Mouse (Mus musculus): Measurements from ENCODE around the gene Gm13279. TPM values are rescaled to one million over a fixed set of nuclear protein-coding genes. Genes with fewer than 3 reads are reported as not detected.
"Not testable (repeated sequence)": the region's sequence is repeated elsewhere in the genome, so short reads cannot be mapped to it uniquely, and the experiment has no call there.

Gene Gm13279
- polyA plus RNA-seq, 1 experiment from 2014 or later = not detected

DNA sequence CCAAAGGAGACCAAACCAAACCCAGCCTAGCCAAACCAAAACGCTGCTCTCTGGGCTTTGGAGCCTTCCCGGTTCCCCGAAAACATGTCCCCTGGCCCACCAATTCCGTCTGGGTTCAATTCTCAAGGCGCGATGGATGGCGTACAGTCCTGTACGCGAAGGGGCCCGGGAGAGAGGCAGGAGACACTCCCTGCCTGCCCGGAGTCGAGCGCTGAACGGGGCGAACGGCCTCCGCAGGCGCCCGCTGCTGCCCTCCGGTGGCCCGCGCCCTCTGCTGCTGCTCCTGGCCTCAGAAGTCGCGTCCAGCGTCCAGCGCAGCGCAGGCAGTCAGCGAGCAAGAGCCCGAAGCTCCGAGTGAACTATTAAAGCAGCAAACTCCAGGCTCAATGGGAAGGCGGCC is 14.9 kb upstream of the Gm13279 start:
- DNase-seq (ENCODE audit: low spot score); H3K36me3 ChIP-seq (ENCODE audit: control insufficient read depth, insufficient read depth, low read length); H3K27me3 ChIP-seq (ENCODE audit: control insufficient read depth, insufficient read depth, low read length); H3K4me3 ChIP-seq (ENCODE audit: low read depth, low read length); H3K4me1 ChIP-seq (replicated peaks; ENCODE audit: control insufficient read depth, insufficient read depth); H3K9me3 ChIP-seq (ENCODE audit: control insufficient read depth, low read length); H3K9ac ChIP-seq (ENCODE audit: low read length); ATAC-seq (ENCODE audit: low FRiP score, low TSS enrichment); H3K27ac ChIP-seq (replicated peaks): not testable (repeated sequence)
- H3K4me2 ChIP-seq (replicated peaks; ENCODE audit: low read depth) = 0 out of 2 replicates have a peak overlapping the region, but pooled peaks have one; percentile 29
- no CpG with 5 or more reads among the region's 31 CpGs for WGBS
- peak; percentile 36 for TF ChIP-seq CTCF (IDR thresholded peaks at IDR 0.05; ENCODE audit: low read depth)

DNA sequence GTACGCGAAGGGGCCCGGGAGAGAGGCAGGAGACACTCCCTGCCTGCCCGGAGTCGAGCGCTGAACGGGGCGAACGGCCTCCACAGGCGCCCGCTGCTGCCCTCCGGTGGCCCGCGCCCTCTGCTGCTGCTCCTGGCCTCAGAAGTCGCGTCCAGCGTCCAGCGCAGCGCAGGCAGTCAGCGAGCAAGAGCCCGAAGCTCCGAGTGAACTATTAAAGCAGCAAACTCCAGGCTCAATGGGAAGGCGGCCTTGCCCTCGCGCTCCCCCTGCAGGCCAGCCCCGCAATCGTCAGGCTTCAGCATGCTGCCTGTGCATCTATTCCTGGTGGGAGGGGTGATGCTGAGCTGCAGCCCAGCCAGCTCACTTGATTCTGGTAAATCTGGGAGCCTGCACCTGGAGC is 11.8 kb upstream of the Gm13279 start, which contains the start of gene Gm13276:
Gene Gm13276, plus strand, starts transcription at position 301 of the 400 bp plus-strand sequence.
- not testable (repeated sequence) for H3K27ac ChIP-seq (replicated peaks); H3K4me2 ChIP-seq (replicated peaks; ENCODE audit: low read depth); DNase-seq (ENCODE audit: low spot score); H3K4me3 ChIP-seq (ENCODE audit: low read depth, low read length); H3K27me3 ChIP-seq (ENCODE audit: control insufficient read depth, insufficient read depth, low read length); H3K36me3 ChIP-seq (ENCODE audit: control insufficient read depth, insufficient read depth, low read length); H3K4me1 ChIP-seq (replicated peaks; ENCODE audit: control insufficient read depth, insufficient read depth); ATAC-seq (ENCODE audit: low FRiP score, low TSS enrichment); H3K9me3 ChIP-seq (ENCODE audit: control insufficient read depth, low read length); H3K9ac ChIP-seq (ENCODE audit: low read length)
- WGBS = no CpG with 5 or more reads among the region's 27 CpGs

DNA sequence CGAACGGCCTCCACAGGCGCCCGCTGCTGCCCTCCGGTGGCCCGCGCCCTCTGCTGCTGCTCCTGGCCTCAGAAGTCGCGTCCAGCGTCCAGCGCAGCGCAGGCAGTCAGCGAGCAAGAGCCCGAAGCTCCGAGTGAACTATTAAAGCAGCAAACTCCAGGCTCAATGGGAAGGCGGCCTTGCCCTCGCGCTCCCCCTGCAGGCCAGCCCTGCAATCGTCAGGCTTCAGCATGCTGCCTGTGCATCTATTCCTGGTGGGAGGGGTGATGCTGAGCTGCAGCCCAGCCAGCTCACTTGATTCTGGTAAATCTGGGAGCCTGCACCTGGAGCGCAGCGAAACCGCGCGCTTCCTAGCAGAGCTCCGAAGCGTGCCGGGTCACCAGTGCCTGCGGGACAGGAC is 8.8 kb upstream of the Gm13279 start, which contains the start of gene Gm13277:
Gene Gm13277, plus strand, starts transcription at position 231 of the 400 bp plus-strand sequence.
- H3K9me3 ChIP-seq (ENCODE audit: control insufficient read depth, low read length); H3K27me3 ChIP-seq (ENCODE audit: control insufficient read depth, insufficient read depth, low read length); H3K4me2 ChIP-seq (replicated peaks; ENCODE audit: low read depth); H3K9ac ChIP-seq (ENCODE audit: low read length); ATAC-seq (ENCODE audit: low FRiP score, low TSS enrichment); H3K4me1 ChIP-seq (replicated peaks; ENCODE audit: control insufficient read depth, insufficient read depth); H3K36me3 ChIP-seq (ENCODE audit: control insufficient read depth, insufficient read depth, low read length); DNase-seq (ENCODE audit: low spot score); H3K4me3 ChIP-seq (ENCODE audit: low read depth, low read length); H3K27ac ChIP-seq (replicated peaks): not testable (repeated sequence)
- peak; percentile 59 for TF ChIP-seq CTCF (IDR thresholded peaks at IDR 0.05; ENCODE audit: low read depth)
- 0% methylated on average over 1 of the region's 28 CpGs for WGBS

DNA sequence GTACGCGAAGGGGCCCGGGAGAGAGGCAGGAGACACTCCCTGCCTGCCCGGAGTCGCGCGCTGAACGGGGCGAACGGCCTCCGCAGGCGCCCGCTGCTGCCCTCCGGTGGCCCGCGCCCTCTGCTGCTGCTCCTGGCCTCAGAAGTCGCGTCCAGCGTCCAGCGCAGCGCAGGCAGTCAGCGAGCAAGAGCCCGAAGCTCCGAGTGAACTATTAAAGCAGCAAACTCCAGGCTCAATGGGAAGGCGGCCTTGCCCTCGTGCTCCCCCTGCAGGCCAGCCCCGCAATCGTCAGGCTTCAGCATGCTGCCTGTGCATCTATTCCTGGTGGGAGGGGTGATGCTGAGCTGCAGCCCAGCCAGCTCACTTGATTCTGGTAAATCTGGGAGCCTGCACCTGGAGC is 5.9 kb upstream of the Gm13279 start, which contains the start of gene Gm13278:
Gene Gm13278, plus strand, starts transcription at position 301 of the 400 bp plus-strand sequence.
- not testable (repeated sequence) for H3K27ac ChIP-seq (replicated peaks); H3K9me3 ChIP-seq (ENCODE audit: control insufficient read depth, low read length); H3K27me3 ChIP-seq (ENCODE audit: control insufficient read depth, insufficient read depth, low read length); H3K4me3 ChIP-seq (ENCODE audit: low read depth, low read length); H3K4me2 ChIP-seq (replicated peaks; ENCODE audit: low read depth); H3K36me3 ChIP-seq (ENCODE audit: control insufficient read depth, insufficient read depth, low read length); ATAC-seq (ENCODE audit: low FRiP score, low TSS enrichment); DNase-seq (ENCODE audit: low spot score); H3K4me1 ChIP-seq (replicated peaks; ENCODE audit: control insufficient read depth, insufficient read depth); H3K9ac ChIP-seq (ENCODE audit: low read length)
- no CpG with 5 or more reads among the region's 28 CpGs for WGBS

DNA sequence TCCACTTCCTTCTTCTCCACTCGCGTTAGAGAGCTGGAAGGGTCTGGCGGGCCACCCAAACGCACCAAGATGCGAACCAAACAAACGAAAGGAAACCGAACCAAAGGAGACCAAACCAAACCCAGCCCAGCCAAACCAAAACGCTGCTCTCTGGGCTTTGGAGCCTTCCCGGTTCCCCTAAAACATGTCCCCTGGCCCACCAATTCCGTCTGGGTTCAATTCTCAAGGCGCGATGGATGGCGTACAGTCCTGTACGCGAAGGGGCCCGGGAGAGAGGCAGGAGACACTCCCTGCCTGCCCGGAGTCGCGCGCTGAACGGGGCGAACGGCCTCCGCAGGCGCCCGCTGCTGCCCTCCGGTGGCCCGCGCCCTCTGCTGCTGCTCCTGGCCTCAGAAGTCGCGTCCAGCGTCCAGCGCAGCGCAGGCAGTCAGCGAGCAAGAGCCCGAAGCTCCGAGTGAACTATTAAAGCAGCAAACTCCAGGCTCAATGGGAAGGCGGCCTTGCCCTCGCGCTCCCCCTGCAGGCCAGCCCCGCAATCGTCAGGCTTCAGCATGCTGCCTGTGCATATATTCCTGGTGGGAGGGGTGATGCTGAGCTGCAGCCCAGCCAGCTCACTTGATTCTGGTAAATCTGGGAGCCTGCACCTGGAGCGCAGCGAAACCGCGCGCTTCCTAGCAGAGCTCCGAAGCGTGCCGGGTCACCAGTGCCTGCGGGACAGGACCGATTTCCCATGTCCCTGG is 3.1 kb upstream of the Gm13279 start, which contains the start of gene Gm13275:
Gene Gm13275, plus strand, starts transcription at position 552 of the 740 bp plus-strand sequence.
- ATAC-seq (ENCODE audit: low FRiP score, low TSS enrichment); H3K4me2 ChIP-seq (replicated peaks; ENCODE audit: low read depth); H3K9ac ChIP-seq (ENCODE audit: low read length); H3K9me3 ChIP-seq (ENCODE audit: control insufficient read depth, low read length); H3K27me3 ChIP-seq (ENCODE audit: control insufficient read depth, insufficient read depth, low read length); H3K4me3 ChIP-seq (ENCODE audit: low read depth, low read length); DNase-seq (ENCODE audit: low spot score); H3K36me3 ChIP-seq (ENCODE audit: control insufficient read depth, insufficient read depth, low read length); H3K4me1 ChIP-seq (replicated peaks; ENCODE audit: control insufficient read depth, insufficient read depth); H3K27ac ChIP-seq (replicated peaks): not testable (repeated sequence)
- TF ChIP-seq CTCF (IDR thresholded peaks at IDR 0.05; ENCODE audit: low read depth) = peak; percentile 47
- 0% methylated on average over 7 of the region's 52 CpGs for WGBS

DNA sequence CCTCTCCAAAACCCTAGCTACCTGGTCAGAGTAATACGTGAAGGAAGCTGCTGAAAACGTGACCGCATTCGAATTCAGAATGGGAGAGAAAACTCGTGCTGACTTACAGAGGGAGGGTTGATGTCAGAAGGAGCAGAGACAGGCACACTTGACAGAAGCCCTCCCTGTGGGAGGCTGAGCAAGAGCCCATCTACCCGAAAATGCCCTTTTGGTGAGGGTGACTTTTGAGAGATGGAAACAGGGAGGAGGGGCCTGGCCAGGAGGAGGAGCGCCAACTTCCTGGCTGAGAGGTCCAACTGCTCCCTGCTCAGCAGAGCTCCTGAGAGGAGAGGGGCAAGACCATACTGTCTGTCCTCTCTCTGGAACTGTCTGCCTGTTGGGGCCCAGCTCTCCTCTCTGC is 2.2 kb downstream of the Gm13279 start, which contains the start of gene Gm13285:
Gene Gm13285, plus strand, starts transcription at position 301 of the 400 bp plus-strand sequence.
- not testable (repeated sequence) for H3K9ac ChIP-seq (ENCODE audit: low read length); H3K4me2 ChIP-seq (replicated peaks; ENCODE audit: low read depth); H3K36me3 ChIP-seq (ENCODE audit: control insufficient read depth, insufficient read depth, low read length); H3K4me3 ChIP-seq (ENCODE audit: low read depth, low read length); DNase-seq (ENCODE audit: low spot score); H3K27ac ChIP-seq (replicated peaks); H3K27me3 ChIP-seq (ENCODE audit: control insufficient read depth, insufficient read depth, low read length); H3K9me3 ChIP-seq (ENCODE audit: control insufficient read depth, low read length); ATAC-seq (ENCODE audit: low FRiP score, low TSS enrichment); H3K4me1 ChIP-seq (replicated peaks; ENCODE audit: control insufficient read depth, insufficient read depth)
- 21% methylated on average over 2 of the region's 7 CpGs for WGBS

DNA sequence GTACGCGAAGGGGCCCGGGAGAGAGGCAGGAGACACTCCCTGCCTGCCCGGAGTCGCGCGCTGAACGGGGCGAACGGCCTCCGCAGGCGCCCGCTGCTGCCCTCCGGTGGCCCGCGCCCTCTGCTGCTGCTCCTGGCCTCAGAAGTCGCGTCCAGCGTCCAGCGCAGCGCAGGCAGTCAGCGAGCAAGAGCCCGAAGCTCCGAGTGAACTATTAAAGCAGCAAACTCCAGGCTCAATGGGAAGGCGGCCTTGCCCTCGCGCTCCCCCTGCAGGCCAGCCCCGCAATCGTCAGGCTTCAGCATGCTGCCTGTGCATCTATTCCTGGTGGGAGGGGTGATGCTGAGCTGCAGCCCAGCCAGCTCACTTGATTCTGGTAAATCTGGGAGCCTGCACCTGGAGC is 5.8 kb downstream of the Gm13279 start, which contains the start of gene Gm13287:
Gene Gm13287, plus strand, starts transcription at position 301 of the 400 bp plus-strand sequence.
- not testable (repeated sequence) for H3K36me3 ChIP-seq (ENCODE audit: control insufficient read depth, insufficient read depth, low read length); H3K4me3 ChIP-seq (ENCODE audit: low read depth, low read length); H3K27me3 ChIP-seq (ENCODE audit: control insufficient read depth, insufficient read depth, low read length); H3K4me1 ChIP-seq (replicated peaks; ENCODE audit: control insufficient read depth, insufficient read depth); ATAC-seq (ENCODE audit: low FRiP score, low TSS enrichment); H3K4me2 ChIP-seq (replicated peaks; ENCODE audit: low read depth); H3K9ac ChIP-seq (ENCODE audit: low read length); H3K9me3 ChIP-seq (ENCODE audit: control insufficient read depth, low read length); DNase-seq (ENCODE audit: low spot score); H3K27ac ChIP-seq (replicated peaks)
- WGBS = no CpG with 5 or more reads among the region's 29 CpGs

DNA sequence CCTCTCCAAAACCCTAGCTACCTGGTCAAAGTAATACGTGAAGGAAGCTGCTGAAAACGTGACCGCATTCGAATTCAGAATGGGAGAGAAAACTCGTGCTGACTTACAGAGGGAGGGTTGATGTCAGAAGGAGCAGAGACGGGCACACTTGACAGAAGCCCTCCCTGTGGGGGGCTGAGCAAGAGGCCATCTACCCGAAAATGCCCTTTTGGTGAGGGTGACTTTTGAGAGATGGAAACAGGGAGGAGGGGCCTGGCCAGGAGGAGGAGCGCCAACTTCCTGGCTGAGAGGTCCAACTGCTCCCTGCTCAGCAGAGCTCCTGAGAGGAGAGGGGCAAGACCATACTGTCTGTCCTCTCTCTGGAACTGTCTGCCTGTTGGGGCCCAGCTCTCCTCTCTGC is 8.0 kb downstream of the Gm13279 start, which contains the start of gene Gm13288:
Gene Gm13288, plus strand, starts transcription at position 301 of the 400 bp plus-strand sequence.
- ATAC-seq (ENCODE audit: low FRiP score, low TSS enrichment); H3K9ac ChIP-seq (ENCODE audit: low read length); H3K4me3 ChIP-seq (ENCODE audit: low read depth, low read length); H3K4me2 ChIP-seq (replicated peaks; ENCODE audit: low read depth); H3K4me1 ChIP-seq (replicated peaks; ENCODE audit: control insufficient read depth, insufficient read depth); H3K27me3 ChIP-seq (ENCODE audit: control insufficient read depth, insufficient read depth, low read length); H3K36me3 ChIP-seq (ENCODE audit: control insufficient read depth, insufficient read depth, low read length); DNase-seq (ENCODE audit: low spot score); H3K27ac ChIP-seq (replicated peaks); H3K9me3 ChIP-seq (ENCODE audit: control insufficient read depth, low read length): not testable (repeated sequence)
- no CpG with 5 or more reads among the region's 8 CpGs for WGBS

All from stomach, postnatal 0 days (tissue).